Mouse (Mus musculus) E14TG2a.4 (cell line): Measurements from ENCODE around the gene Atp2b2.
A peak's percentile ranks its signal among the peaks of the same experiment; 100 is the strongest.

Source experiments
- H3K27me3 ChIP-seq: 2 replicates; pipeline ENCODE4 v1.6.1; 2014; ENCODE audit warnings: low read length, control low read depth; ENCODE audit not compliant: insufficient read depth
- H3K36me3 ChIP-seq: 2 replicates; pipeline ENCODE4 v1.6.1; 2014; ENCODE audit warnings: low read length, control low read depth; ENCODE audit not compliant: insufficient read depth
- H3K4me1 ChIP-seq: replicated peaks from 2 replicates; pipeline ENCODE4 v1.6.1; 2014; ENCODE audit warnings: low read depth, low read length, control low read depth
- H3K4me3 ChIP-seq: replicated peaks from 2 replicates; pipeline ENCODE4 v1.5.1; 2014; ENCODE audit warnings: mild to moderate bottlenecking, low read length
- H3K9me3 ChIP-seq: 2 replicates; pipeline ENCODE4 v1.6.1; 2014; ENCODE audit warnings: low read length, control low read depth
- CTCF ChIP-seq: conservative IDR thresholded peaks from 2 replicates; pipeline ENCODE4 v1.5.1; 2014; ENCODE audit warnings: low read length
- NANOG ChIP-seq: IDR thresholded peaks from 2 replicates; pipeline ENCODE4 v1.6.1; 2014; ENCODE audit warnings: borderline replicate concordance, low read length, mixed read lengths
- POU5F1 ChIP-seq: IDR thresholded peaks from 2 replicates; pipeline ENCODE4 v1.6.1; 2014; ENCODE audit warnings: low read length, borderline replicate concordance

Atp2b2 gene

DNA sequence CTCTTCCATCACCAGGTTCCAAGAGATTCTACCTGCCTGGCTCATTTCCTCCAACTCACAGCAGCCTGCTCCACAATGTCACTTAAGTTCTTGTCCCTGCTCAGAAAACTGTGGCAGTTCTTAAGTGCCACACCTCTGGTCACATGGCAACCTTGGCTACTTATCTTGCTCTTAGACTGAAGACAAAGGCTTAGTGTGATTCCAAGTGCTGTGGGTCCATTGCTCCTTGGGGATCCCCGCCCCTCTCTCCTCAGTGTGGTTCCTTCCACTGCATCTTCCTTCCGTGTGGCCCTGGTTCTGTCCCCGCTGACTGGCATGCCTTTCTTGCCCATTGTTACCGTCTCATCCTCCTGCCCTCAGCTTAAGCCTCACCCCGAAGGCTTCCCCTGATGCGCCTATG lies 173.9 kb downstream of the Atp2b2 start:
- Histone ChIP-seq H3K9me3 (no peaks in the 10 kb centered on the region), H3K4me3 (no peak overlapping the region), H3K27me3 (0 out of 2 replicates have a peak, but pooled peaks cover 3% of the 10 kb centered on the region), H3K36me3 (no peaks in the 10 kb centered on the region), H3K4me1 (peaks cover 14% of the 10 kb centered on the region; the same call in 1 of the 2 replicates)
- TF ChIP-seq CTCF (no peak), NANOG (no peak), POU5F1 (no peak)

GRCm38 (mm10) chr6:113865699-113866098 lies 176.7 kb downstream of the Atp2b2 start:
- Histone ChIP-seq H3K9me3 (no peaks in the 10 kb centered on the region), H3K4me1 (peaks cover 39% of the 10 kb centered on the region), H3K36me3 (no peaks in the 10 kb centered on the region), H3K4me3 (no peak overlapping the region), H3K27me3 (0 out of 2 replicates have a peak, but pooled peaks cover under 1% of the 10 kb centered on the region)
- TF ChIP-seq CTCF (no peak), NANOG (no peak), POU5F1 (no peak)

- Histone ChIP-seq H3K36me3 (no peaks in the 10 kb centered on the region), H3K27me3 (no peaks in the 10 kb centered on the region), H3K4me3 (no peak overlapping the region)
Measured at GRCm38 (mm10) chr6:113864812-113865211, 177.6 kb downstream of the Atp2b2 start.

DNA sequence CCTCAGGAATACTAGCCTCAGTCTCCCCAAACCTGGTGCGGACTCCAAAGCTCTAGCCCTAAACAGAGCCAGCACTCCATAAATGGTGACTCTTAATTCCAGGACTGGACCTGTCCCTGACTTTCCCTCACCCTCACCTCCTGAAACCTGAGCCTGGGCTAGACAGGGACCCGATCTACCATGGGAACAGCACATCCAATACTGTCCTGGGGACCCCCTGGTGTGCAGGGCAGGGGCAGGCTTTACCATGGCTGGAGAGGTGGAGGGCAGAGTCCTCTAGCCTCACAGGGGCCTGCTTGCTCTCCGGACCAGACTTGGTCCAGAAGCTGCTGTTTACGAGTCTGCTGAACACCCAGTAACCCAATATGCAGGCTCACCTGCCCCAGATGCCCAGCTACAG lies 179.5 kb downstream of the Atp2b2 start:
- no peaks in the 10 kb centered on the region; the same call in 1 of the 2 replicates for H3K27me3 ChIP-seq
- no peak overlapping the region for H3K4me3 ChIP-seq
- TF ChIP-seq CTCF (no peak), NANOG (no peak), POU5F1 (no peak)
- H3K9me3 ChIP-seq = no peaks in the 10 kb centered on the region
- peaks cover 46% of the 10 kb centered on the region for H3K4me1 ChIP-seq
- H3K36me3 ChIP-seq = no peaks in the 10 kb centered on the region

More at GRCm38 (mm10) chr6:113864812-113865211, 177.6 kb downstream of the Atp2b2 start:
- H3K9me3 ChIP-seq = no peaks in the 10 kb centered on the region
- peaks cover 47% of the 10 kb centered on the region for H3K4me1 ChIP-seq
- TF ChIP-seq CTCF (no peak), NANOG (no peak), POU5F1 (no peak)

- H3K9me3 ChIP-seq = no peaks in the 10 kb centered on the region
Measured at GRCm38 (mm10) chr6:113861938-113862337, 180.5 kb downstream of the Atp2b2 start.

DNA sequence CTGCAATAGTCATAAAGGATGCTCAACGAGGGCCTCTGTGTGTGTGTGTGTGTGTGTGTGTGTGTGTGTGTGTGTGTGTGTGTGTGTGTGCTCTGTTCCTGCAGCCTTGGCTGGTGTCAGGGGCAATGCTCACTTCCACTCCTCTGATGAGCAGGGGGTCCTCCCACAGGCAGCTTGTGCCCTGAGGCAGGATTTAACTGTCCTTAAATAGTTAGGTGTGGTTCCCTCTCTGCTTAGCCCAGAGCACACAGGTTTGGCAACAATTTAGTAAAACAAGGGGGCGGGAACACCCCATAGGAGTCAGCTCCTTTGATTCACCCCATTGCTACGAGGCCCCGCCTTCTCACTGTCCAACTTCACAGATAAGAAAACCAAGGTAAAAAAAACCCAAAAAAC lies 181.0 kb downstream of the Atp2b2 start:
- Histone ChIP-seq H3K36me3 (no peaks in the 10 kb centered on the region), H3K4me1 (peaks cover 46% of the 10 kb centered on the region), H3K27me3 (no peaks in the 10 kb centered on the region; the same call in 1 of the 2 replicates), H3K4me3 (peak overlapping the region; percentile 26; the same call in 1 of the 2 replicates), H3K9me3 (no peaks in the 10 kb centered on the region)
- TF ChIP-seq NANOG = no peak
- no peak for TF ChIP-seq POU5F1
- no peak for TF ChIP-seq CTCF

More at GRCm38 (mm10) chr6:113861938-113862337, 180.5 kb downstream of the Atp2b2 start:
- Histone ChIP-seq H3K36me3 (no peaks in the 10 kb centered on the region), H3K4me3 (no peak overlapping the region; the same call in 1 of the 2 replicates), H3K27me3 (no peaks in the 10 kb centered on the region; the same call in 1 of the 2 replicates), H3K4me1 (peaks cover 46% of the 10 kb centered on the region)
- no peak for TF ChIP-seq POU5F1
- TF ChIP-seq CTCF = no peak
- no peak for TF ChIP-seq NANOG

DNA sequence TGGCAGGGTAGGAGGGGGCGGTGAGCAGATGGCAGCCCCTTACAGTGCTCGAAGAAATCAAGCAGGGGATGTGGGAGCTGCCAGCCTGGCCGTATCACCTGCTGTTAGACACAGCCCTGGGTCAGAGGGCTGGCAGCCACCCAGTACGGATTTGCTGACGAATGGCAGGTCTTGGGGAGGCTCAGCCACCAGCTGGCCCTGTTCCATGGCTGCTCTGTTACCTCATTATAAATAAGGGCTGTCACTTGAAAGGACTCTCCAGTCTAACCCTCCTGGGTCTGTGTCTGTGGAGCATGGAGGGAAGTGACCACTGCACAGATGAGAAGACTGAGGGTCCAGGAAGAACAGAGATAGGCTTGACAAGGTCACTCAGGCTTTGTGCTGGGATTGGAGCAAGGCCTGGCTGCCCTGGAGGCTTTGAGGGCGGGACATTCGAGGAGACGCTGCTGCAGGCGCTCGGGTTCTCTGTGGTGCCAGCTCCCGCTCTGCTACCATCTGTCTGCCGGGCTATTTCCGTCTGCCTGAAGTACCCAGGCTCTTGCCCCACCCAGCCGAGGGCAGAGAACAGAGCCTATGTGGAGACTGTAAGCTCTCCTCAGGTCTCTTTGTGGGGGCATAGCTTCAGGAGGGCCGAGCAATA lies 181.6 kb downstream of the Atp2b2 start:
- Histone ChIP-seq H3K4me3 (peak overlapping the region; percentile 26), H3K4me1 (peaks cover 45% of the 10 kb centered on the region), H3K9me3 (no peaks in the 10 kb centered on the region), H3K27me3 (no peaks in the 10 kb centered on the region; the same call in 1 of the 2 replicates), H3K36me3 (no peaks in the 10 kb centered on the region)
- TF ChIP-seq CTCF = no peak
- TF ChIP-seq POU5F1 = no peak
- no peak for TF ChIP-seq NANOG

DNA sequence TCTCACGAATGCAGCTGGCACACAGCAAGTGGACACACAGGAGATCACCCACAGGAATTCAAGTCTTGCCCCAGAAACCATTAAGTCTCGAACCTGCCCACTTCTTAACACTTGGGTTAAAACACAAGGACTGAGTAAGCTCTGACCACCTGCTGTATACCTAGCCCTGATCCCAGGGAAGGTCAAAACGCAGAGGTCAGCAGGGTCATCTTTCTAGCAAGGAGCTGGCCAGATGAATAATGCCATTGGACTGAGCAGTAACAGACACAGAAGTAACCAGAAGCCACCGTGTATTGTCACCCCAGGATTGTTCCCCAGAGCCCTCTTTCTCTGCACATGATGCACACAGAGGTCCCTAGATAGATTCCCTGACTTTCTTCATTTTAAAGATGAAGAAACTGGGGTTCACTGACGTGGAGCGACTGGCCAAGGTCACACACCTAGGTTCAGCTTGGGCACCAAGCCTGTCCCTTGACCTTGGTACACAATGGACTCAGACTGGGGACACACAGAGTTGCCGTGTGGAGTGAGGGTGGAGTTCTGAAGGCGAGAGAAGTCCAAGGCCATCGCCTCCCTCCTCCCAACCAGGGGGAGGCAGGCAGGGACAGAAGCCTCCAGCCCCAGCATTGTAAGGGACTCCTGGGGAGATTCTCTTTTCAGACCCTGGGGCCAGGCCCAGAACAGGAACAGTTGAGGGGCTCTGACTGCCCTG lies 182.2 kb downstream of the Atp2b2 start:
- Histone ChIP-seq H3K4me1 (peaks cover 39% of the 10 kb centered on the region), H3K36me3 (no peaks in the 10 kb centered on the region), H3K4me3 (0 out of 2 replicates have a peak overlapping the region, but pooled peaks have one; percentile 26), H3K9me3 (no peaks in the 10 kb centered on the region), H3K27me3 (no peaks in the 10 kb centered on the region; the same call in 1 of the 2 replicates)
- TF ChIP-seq POU5F1 (no peak), NANOG (no peak), CTCF (no peak)

GRCm38 (mm10) chr6:113858317-113858716 lies 184.1 kb downstream of the Atp2b2 start:
- no peak overlapping the region for H3K4me3 ChIP-seq
- no peaks in the 10 kb centered on the region for H3K9me3 ChIP-seq
- no peaks in the 10 kb centered on the region; the same call in 1 of the 2 replicates for H3K27me3 ChIP-seq
- no peaks in the 10 kb centered on the region for H3K36me3 ChIP-seq
- TF ChIP-seq NANOG (no peak), CTCF (no peak), POU5F1 (no peak)
- peaks cover 40% of the 10 kb centered on the region for H3K4me1 ChIP-seq
